Mouse (Mus musculus) retina, embryonic 14.5 days (tissue): ENCODE data around the gene Pde4d.

Source experiments
- DNase-seq: peaks from one replicate; pipeline ENCODE4 v3.0.0-alpha.2; 2015; ENCODE audit warnings: low spot score

Gene Pde4d

DNA sequence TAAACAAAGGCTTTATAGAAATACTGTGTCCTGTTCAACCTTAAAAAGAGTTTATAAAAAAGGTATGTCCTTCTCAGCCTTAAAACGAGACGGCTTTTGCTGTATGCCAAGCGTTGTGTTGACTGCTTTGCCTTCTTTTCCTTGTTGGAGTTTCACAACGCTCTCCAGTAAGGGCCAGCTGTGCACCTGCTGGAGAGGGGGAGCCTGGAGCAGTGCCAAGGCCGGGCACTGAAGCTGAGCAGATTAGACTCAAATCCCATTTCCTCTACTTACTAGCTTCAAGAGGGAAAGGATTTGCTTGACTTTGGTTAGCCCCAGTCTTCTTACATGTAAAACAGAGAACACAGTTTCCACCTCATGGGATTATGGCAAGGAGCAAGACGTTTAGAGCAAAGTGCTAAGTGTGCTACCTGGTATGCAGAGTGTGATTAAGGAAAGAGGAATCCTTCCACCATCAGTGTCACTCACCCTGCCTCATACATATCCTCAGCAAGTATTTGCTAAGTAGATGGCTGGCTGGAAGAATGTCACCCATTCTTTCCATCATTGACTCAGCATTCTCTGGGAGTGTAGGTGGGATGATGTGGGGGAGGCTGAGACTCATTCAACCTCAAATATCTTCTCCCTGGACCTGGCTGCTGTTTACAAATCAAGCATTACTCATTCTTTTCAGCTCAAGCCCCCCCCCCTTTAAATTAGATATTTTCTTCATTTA is 149.6 kb downstream of the Pde4d start:
- no peak for DNase-seq

DNA sequence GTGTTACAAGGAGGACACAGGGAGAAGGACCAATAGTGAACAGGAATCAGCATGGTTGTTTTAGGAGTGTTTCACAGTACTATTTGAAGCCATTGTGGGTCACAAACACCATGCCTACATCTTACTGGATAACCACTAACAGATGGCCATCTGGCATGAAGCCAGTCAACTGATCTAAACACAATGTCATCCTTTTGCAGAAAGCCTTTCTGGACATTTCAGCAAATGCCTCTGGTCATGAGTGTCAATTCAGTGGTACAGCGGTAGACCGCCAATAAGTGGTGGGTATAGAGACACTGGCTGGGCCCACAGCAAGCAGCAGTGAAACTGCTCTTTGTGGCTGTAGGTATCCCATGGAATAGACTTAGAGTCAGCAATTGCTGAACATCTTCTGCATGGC is 151.3 kb downstream of the Pde4d start:
- no peak for DNase-seq

DNA sequence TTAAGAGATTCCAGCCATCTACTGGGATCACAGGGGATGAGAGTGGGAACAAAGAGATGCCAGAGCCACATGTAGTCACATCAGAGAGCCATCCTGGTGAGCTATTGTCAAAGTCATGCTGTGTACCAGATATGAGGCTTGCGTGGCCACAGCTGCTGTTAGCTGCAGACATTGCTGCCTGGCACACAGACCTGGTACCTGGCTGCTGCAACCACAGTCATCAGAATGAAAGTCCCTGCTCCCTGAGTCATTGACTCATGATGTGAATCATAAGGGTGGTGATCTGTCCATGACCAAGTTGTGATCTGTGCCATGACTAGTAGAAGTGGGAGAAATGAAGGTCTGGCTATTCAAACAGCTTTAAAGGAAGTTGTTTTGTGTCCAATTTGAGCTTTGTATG is 153.8 kb downstream of the Pde4d start:
- DNase-seq, result no peak

- no peak for DNase-seq
Measured at GRCm38 (mm10) chr13:108604213-108604612, 154.5 kb downstream of the Pde4d start.

DNA sequence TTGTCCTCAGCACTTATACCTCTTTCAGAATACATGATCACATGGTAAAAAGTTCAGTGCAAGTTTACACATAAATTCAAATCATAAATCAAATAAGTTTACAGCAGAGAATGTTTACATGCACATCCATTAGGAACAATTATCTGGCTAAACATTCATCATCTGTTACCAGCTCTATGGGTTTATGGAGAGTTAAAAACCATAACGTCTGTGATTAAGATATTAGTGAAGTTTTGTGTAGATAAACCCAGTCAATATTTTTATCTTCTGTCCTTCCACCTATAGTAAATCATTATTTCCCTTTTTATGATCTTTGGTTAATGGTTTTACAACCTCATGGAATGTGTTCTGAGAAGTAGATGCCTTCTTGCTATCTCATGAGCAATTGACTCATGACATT is 168.5 kb downstream of the Pde4d start:
- DNase-seq, result no peak

- DNase-seq, result no peak
Measured at GRCm38 (mm10) chr13:108622681-108623080, 172.9 kb downstream of the Pde4d start.

GRCm38 (mm10) chr13:108623929-108624328 is 174.2 kb downstream of the Pde4d start:
- no peak for DNase-seq

DNA sequence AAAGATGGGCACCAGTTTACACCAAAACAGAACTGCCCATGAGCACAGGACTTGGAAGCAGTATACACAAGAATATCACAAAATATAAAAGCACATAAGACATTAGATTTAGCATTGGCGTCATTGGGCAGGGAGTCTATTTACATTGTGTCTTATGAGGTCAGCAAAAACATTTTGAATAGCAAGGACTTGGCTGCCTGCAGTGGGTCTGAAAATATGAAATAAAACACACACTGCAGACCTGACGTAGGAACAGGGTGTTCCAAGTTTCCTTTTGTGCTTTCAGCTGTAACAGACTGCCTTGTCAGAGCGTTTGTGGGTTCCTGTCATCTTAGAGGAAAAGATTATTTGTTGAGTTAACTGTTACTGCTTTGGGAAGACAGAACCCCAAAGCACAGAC is 176.4 kb downstream of the Pde4d start:
- DNase-seq, result no peak

DNA sequence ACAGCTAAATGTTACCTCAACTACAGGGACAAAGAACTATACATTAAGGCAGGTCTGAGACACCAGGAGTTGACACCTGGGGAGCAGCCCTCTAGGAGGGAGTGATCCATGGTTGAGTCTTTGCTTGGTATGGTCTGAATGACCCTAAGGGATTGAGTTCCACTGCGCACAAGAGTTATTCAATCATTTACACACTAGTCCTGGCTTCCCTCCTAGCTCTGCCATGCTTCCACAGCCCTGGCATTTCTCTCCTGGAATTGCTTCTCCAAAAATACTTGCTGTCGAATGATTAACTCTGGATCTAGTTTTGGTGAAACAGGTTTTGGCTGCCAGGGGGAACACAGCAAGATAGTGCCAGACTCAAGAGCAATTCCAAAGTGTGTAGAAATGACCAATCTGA is 178.8 kb downstream of the Pde4d start:
- no peak for DNase-seq

DNA sequence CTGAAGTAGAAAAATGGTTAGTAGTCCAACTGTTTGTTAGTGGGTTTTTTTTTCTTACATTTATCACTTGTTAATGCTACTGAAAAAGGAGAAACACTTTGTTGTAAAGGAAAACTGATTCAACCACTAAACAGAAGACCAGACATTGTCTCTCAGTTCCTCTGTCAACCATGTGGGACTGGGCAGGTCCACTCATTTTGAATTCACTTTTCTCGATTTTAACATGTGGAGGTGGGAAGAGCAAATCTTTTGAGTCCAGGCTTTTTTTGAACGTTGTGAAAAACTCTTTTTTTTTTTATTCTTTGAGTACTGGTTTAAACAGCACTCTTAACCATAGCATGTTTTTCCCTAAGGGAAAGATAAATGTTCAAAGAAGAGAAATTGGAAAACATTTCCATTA is 180.8 kb downstream of the Pde4d start:
- no peak for DNase-seq

DNA sequence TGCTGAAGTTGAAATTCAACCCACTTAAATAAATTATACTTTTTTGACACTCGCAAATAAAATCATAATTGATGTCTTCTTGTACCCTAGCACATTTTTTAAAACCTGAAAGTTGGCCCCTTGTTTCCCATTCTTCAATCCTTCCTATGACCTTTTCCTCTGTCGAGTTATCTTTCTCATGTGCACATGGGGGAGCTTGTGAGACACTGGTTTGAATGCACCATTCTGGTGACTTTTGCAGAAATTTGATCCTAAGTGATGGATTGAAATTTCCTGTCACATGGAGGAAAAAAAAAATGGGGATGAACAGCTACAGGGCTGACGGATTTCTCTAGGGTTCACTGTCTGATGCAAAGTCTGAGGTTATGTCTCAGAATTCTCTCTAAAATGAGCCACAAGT is 181.5 kb downstream of the Pde4d start:
- DNase-seq, result no peak

DNA sequence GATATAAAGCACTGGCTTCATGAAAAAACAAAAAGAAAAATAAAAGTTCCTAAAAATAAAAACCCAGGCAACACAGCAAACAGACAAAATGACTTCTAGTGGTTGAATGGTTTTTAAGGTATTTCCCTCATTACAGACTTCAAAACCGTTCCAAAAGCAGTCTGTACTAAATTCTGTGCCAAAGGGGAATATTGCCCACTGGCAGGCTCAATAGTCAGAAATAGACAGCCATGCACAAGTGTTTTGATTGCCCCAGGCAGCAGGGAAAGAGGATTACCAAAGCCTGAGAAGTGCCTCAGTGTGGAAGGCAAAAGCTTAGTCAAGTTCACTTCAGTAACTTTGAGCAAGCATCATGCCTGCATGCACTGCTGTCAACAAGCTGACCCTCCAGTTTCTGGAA is 186.8 kb downstream of the Pde4d start:
- no peak for DNase-seq

DNA sequence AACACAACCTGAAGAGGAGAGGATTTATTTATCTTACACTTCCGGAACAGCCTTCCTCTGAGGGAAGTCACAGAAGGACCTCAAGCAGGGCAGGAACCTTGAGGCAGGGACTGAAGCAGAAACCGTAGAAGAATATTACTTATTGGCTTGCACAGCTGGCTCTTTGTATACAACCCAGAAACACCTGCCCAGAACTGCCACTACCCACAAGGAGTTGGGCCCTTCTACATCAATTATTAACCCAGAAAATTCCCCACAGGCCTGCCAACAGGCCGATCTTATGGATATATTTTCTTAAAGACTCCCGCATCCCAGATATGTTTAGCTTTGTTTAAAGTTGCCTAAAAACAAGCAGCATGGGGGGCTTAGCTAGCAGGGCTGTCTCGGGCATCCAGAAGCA is 192.5 kb downstream of the Pde4d start:
- DNase-seq, result no peak

DNA sequence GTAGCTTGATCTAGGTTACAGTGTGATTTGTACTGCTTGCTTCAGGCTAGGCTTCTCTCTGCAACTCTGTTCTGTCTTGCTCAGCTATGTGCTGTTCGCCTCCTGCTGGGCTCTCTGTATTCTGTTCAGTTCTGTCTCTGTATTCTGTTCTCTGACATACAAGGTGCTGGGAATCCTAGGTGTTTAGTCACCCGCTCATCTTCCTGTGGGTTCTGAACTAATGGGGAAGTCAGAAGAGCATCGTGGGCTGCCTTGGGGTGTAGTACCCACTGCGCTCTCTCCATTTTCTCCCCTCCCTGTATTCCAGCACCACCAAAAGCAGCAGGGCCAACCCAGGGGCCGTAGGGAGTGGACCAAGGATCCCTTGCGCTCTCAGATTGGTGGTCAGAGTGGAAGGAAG is 197.1 kb downstream of the Pde4d start:
- no peak for DNase-seq

DNA sequence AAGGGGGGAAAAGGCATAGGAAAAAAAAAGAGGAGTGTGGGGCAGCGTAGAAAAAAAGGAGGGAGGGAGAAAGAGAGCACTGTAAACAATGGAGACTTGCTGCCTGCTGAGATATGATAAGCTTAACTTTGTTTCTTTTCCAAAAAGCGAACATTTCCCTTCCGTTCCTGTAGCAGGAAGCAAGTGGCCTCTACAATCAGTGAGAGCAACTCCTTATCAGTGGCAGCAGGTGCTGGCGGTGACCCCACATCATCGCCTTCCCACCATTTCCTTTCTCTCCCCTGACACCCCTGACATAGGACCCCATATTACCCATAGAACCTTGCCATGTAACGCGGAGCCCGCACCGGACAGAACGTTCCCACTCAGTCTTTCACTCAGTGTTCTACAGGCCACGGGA is 197.5 kb downstream of the Pde4d start:
- no peak for DNase-seq

GRCm38 (mm10) chr13:108654026-108654723 is 204.4 kb downstream of the Pde4d start:
- DNase-seq, result no peak

DNA sequence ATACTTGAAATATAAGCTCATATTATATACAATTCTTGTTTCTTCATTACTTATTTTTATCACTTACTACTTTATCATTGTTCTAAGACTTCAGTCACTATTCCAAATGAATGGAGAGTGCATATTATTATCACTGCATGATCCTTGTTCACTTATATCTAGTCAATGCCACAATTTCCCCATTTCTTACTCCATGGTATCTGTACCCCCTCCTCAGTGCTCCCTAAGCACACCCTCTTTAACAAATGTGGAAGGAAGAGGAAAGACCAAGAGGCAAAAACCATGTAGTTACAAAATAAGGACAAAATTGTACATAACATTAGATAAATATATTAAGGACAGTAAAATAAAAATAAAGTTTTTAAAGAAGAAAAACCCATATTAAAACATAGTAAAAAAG is 216.8 kb downstream of the Pde4d start:
- DNase-seq, result no peak

- DNase-seq, result no peak
Measured at GRCm38 (mm10) chr13:108667077-108667476, 217.3 kb downstream of the Pde4d start.

DNA sequence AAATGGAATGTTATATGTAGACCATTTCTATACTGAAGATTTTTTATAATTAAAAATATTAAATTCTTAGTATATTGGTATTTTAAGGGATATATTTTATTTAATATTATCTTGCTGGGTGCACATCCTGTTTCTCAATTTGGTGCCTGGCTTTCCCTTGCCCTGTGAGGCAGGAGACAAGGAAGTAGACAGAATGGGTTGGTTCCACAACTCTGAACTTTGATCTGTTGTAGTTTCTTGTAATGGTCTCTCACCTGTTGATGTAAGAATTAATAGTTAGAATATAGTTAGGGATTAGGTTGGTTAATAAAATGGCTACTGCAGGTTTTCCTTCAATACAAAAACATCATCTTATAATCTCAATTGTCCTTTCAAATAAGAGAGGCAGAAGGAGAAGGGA is 227.3 kb downstream of the Pde4d start:
- DNase-seq, result no peak

- no peak for DNase-seq
Measured at GRCm38 (mm10) chr13:108683018-108683417, 233.3 kb downstream of the Pde4d start.

GRCm38 (mm10) chr13:108685817-108686216 is 236.1 kb downstream of the Pde4d start:
- DNase-seq, result no peak

DNA sequence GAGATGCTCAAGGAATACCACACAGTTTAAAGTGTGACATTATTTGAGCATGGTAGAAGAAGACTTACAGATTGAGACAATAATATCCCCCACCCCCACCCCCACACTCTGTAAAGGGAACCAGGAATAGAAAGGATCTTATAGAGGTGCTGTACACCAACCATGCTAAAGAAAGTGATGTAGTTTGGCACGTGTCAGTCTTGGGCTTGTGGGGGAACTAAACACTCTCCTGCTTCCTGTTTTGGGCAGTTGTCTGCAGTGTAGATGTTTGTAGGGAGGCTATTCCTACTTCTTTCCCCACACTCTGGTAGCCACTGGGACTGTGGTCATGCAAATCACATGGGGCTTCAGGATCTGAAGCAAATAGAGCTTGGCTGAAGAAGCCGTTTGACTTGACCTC is 236.5 kb downstream of the Pde4d start:
- no peak for DNase-seq

DNA sequence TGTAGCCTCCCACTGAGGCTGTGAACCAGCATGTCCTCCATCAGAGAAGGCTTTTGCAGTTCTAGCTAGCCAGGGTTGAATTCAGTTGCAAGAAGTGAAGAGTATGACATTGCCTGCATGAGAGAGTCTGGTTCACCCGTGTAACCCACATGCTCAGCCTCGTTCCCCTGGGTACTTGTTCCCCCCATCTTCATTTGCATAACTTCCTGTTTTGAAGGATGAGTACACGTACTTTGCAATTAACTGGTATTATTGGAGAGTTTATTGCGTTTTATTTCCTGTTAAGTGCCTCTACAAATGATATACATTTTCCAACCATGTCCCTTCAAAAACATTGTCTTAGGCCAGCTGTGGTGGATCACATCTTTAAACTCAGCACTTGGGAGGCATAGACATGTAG is 237.1 kb downstream of the Pde4d start:
- no peak for DNase-seq
